Mouse (Mus musculus): ENCODE measurements at regions not wholly inside any gene's neighbourhood (a gene's known extent, or its start where the extent isn't known, plus 50 kb on each side); places are given as distances from the start of the nearest gene placed in this dataset.
"Not testable (repeated sequence)": the region's sequence is repeated elsewhere in the genome, so short reads cannot be mapped to it uniquely, and the experiment has no call there.

DNA sequence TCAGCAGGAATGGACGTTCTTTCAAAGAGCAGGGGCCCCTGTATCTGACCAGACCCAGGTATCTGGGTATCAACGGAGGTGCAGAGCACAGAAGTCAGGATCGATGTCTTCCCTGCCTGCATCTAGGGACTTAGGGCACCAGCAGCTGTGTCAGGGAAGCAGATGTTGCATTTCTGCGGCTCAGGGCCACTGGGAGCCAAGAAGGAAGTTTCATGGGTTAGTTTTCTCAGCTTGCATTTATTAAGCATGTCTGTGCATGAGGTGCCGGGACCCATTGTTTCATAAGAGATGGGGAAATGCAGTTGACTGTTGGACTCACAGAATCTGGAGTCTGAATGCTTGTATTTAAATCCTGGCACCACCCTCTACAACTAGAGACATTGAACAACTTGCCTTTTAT, 71.3 kb upstream of the Spon1 start:
- no peak for DNase-seq (ENCODE audit: low spot score)

DNA sequence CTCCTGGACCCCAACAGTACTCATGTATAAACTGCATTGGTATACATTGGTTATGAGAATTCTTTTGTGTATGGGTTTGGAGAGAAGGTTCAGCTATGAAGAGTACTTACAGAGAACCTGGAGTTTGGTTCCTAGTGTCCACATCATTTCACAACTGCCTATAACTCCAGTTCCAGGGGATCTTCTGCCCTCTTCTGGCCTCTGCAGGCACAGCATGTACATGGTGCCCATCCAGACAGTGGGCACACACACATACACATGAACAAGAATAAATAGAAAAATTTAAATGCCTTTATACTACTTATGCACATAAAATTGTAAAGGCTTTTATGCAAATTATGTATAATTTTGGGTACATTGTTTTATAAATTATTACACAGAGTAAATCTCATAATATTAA, 59.9 kb upstream of the Spon1 start:
- no peak for DNase-seq (ENCODE audit: low spot score)

DNA sequence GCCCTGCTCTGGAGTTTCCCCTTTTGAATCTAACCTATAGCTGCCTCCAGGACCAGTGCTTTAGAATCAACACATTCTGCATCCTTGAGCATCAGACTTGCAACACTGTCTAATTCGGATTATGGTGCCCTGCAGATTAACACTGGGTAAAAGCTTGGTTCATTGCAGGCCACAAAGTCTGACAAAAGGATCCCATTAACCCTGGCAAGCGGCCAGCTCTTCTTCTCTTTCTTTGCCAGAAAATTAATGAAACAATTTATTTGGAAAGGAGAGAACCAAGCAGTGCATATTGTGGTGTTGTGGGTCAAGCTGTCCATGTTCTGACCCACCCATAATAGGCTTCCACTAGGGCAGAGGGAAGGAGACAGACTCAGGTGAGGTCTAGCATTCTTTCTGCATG, 58.2 kb upstream of the Spon1 start:
- peak; percentile 40 for DNase-seq (ENCODE audit: low spot score)

DNA sequence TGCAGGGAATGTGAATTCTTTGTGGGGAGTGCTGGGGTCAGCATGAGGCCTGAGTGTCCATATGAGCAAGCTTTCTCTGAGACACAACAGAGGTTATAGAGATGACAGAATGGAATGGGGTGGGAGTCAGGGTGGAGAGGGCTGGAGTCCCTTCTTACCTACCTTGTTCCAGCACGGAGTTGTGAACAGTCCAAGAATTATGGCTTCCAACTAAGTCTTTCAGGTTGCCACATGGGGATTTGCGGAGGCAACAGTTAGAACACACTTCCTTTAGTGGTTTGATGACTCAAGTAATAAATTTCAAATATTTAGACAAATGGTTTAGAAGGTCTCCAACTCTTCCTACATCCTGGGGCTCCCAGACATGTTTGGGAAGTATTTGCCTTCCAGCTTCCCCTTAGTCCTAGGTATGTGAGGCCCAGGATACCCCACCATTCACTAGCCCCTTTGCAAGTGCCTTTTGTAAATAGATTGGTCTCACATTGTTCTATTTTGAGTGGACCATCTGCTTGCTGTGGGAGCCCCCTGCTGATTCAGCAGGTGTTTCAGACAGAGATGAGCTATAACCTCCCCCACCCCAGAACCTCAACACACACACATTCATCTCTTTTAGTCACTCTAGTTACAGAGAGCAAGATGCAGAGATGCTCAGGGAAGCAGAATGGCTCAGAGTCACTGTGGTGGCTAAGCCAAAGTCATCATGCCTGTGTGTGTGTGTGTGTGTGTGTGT, 55.1 kb upstream of the Spon1 start:
- no peak for DNase-seq (ENCODE audit: low spot score)

DNA sequence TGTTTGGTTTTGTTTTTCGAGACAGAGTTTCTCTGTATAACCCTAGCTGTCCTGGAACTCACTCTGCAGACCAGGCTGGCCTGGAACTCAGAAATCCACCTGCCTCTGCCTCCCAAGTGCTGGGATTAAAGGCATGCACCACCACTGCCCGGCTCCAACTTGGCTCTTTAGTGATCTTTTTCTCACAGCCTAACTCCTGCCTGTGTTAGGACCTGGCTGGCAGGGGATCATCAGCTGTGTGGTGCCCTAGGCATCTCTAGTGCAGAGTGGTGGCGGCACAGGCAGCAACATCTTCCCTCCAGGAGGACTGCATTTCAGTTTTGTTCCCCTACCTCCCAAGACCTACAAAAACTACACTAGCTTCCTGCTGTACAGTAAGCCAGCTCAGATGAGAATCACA, 54.4 kb upstream of the Spon1 start:
- not testable (repeated sequence) for DNase-seq (ENCODE audit: low spot score)

Measured in MN1 (cell line).